Mouse (Mus musculus): ENCODE measurements at regions not wholly inside any gene's neighbourhood (a gene's known extent, or its start where the extent isn't known, plus 50 kb on each side); places are given as distances from the start of the nearest gene placed in this dataset.

DNA sequence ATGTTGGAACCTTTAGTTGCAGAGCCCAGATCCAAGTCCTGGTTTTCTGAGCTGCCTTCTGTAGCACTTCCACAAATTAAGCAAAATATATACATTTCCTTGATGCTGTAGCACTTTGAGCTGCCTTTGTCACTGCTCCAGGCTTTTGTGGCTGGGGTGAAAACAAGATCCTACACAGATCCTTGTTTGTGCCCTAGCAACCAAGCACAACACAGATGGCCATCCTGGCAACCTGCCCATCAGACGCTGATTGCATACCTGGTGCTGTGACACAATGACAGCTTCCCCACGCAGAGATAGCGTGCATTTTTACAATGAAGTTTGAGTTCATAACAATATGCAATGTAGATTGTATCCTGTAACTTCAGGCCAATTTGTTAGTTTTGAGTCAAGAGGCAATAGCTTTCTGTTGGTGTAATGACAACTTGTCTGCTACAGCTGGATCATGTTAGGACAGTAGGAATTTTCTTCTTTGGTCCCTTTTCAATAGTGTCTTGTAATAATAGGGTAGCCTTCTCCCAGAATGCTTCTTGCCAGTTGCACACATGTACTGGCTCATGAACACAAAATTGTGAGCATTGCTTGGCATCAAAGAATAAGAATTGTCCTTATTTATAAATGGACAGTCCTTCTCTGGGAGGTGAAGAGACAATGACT lies 153.5 kb upstream of the Tnc start:
- no peaks in the 10 kb centered on the region for H3K27me3 ChIP-seq (ENCODE audit: insufficient read depth, low read length)
- TF ChIP-seq EP300 (IDR thresholded peaks at IDR 0.05; ENCODE audit: low read depth), result no peak
- no peak for TF ChIP-seq CTCF (IDR thresholded peaks at IDR 0.05; ENCODE audit: low read depth)
- H3K4me3 ChIP-seq (ENCODE audit: low read depth, low read length), result no peak overlapping the region
- H3K9me3 ChIP-seq (ENCODE audit: low read length), result no peaks in the 10 kb centered on the region
- no peak overlapping the region for H3K27ac ChIP-seq (ENCODE audit: low read depth)
- no peaks in the 10 kb centered on the region for H3K4me1 ChIP-seq (ENCODE audit: insufficient read depth)
- WGBS (ENCODE audit: insufficient replicate concordance), result 77% methylated on average over 3 of the region's 3 CpGs
- DNase-seq (no peak), ATAC-seq (no peak)
- H3K36me3 ChIP-seq (replicated peaks; ENCODE audit: insufficient read depth, low read length), result no peaks in the 10 kb centered on the region
- H3K4me2 ChIP-seq (ENCODE audit: low read depth, low read length), result no peak overlapping the region
- H3K9ac ChIP-seq (replicated peaks), result no peak overlapping the region

DNA sequence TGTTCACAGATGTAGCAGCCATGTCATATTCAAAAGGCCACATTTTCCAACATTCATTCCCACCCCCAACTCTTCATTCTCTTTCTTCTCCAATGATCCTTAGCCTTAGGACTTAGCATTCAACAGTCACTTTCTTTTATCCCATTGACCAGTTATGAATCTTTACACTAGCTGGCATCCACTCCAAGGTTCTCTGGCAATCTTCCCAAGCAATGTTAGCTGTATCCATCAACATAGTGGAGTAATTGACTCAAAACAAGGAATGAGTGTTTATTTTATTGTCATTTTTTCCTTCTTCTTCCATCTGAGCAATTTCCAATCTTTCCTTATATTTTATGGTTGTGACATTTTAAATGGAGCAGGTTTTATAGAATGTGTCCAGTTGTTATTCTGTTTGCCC lies 138.2 kb upstream of the Tnc start:
- no peak for DNase-seq
- no peak for TF ChIP-seq CTCF (IDR thresholded peaks at IDR 0.05; ENCODE audit: low read depth)
- TF ChIP-seq EP300 (IDR thresholded peaks at IDR 0.05; ENCODE audit: low read depth), result no peak
- ATAC-seq, result no peak
- no peak overlapping the region for H3K4me3 ChIP-seq (ENCODE audit: low read depth, low read length)
- no peak overlapping the region for H3K9ac ChIP-seq (replicated peaks)
- no peak overlapping the region for H3K27ac ChIP-seq (ENCODE audit: low read depth)
- no peaks in the 10 kb centered on the region for H3K4me1 ChIP-seq (ENCODE audit: insufficient read depth)
- no peaks in the 10 kb centered on the region for H3K27me3 ChIP-seq (ENCODE audit: insufficient read depth, low read length)
- H3K4me2 ChIP-seq (ENCODE audit: low read depth, low read length), result no peak overlapping the region
- no peaks in the 10 kb centered on the region for H3K36me3 ChIP-seq (replicated peaks; ENCODE audit: insufficient read depth, low read length)
- no peaks in the 10 kb centered on the region for H3K9me3 ChIP-seq (ENCODE audit: low read length)

DNA sequence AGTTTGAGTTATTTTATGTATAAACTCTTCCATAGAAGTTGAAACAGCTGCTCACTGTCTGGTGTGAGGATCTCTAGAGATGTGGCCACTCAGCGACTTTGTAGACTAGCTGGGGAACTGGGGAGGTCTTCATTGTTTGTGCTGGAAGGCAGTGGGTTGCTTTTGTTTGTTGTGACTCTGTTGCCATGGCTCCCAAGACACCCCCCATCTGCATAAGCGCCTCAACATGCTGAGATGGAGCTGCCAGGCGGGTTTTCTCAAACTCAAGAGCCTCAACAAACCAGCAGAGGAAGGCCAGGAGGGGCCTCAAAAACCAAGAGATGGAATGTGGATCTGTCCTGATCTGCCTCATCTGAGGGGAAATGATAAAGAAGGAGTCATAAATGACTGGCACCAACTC lies 129.1 kb upstream of the Tnc start:
- no peak for TF ChIP-seq EP300 (IDR thresholded peaks at IDR 0.05; ENCODE audit: low read depth)
- TF ChIP-seq CTCF (IDR thresholded peaks at IDR 0.05; ENCODE audit: low read depth), result no peak
- no peak overlapping the region for H3K9ac ChIP-seq (replicated peaks)
- DNase-seq, result no peak
- H3K4me3 ChIP-seq (ENCODE audit: low read depth, low read length), result no peak overlapping the region
- H3K9me3 ChIP-seq (ENCODE audit: low read length), result no peaks in the 10 kb centered on the region
- H3K27ac ChIP-seq (ENCODE audit: low read depth), result no peak overlapping the region
- no peak overlapping the region for H3K4me2 ChIP-seq (ENCODE audit: low read depth, low read length)
- no peaks in the 10 kb centered on the region for H3K36me3 ChIP-seq (replicated peaks; ENCODE audit: insufficient read depth, low read length)
- no peak for ATAC-seq
- 30% methylated on average over 3 of the region's 3 CpGs for WGBS (ENCODE audit: insufficient replicate concordance)
- H3K4me1 ChIP-seq (ENCODE audit: insufficient read depth), result no peaks in the 10 kb centered on the region
- no peaks in the 10 kb centered on the region for H3K27me3 ChIP-seq (ENCODE audit: insufficient read depth, low read length)

DNA sequence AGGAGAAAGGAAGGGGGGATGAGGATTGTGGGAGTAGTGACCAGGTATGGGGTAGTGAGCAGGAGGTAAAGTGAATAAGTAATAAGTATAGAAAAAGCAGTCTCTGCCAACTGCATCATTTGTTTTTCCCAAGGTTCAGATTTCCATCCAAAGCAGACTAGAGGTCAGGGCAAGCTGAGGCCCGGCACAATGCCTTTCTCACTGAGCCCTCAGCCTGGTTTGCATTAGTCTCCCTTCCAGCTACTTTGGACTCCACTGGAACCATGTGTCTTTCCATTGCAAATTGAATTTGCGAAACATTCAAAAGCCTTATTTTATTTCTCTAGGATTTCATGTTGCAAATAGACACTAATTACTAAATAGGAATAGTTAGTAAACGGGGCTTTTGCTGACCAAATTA lies 124.7 kb upstream of the Tnc start:
- Histone ChIP-seq H3K4me2 (ENCODE audit: low read depth, low read length) (no peak overlapping the region), H3K27me3 (ENCODE audit: insufficient read depth, low read length) (no peaks in the 10 kb centered on the region), H3K36me3 (replicated peaks; ENCODE audit: insufficient read depth, low read length) (no peaks in the 10 kb centered on the region), H3K27ac (ENCODE audit: low read depth) (no peak overlapping the region), H3K4me3 (ENCODE audit: low read depth, low read length) (no peak overlapping the region), H3K9ac (replicated peaks) (no peak overlapping the region), H3K9me3 (ENCODE audit: low read length) (no peaks in the 10 kb centered on the region), H3K4me1 (ENCODE audit: insufficient read depth) (no peaks in the 10 kb centered on the region)
- 75% methylated on average over 3 of the region's 3 CpGs for WGBS (ENCODE audit: insufficient replicate concordance)
- no peak for TF ChIP-seq CTCF (IDR thresholded peaks at IDR 0.05; ENCODE audit: low read depth)
- no peak for TF ChIP-seq EP300 (IDR thresholded peaks at IDR 0.05; ENCODE audit: low read depth)
- DNase-seq, result no peak
- no peak for ATAC-seq

DNA sequence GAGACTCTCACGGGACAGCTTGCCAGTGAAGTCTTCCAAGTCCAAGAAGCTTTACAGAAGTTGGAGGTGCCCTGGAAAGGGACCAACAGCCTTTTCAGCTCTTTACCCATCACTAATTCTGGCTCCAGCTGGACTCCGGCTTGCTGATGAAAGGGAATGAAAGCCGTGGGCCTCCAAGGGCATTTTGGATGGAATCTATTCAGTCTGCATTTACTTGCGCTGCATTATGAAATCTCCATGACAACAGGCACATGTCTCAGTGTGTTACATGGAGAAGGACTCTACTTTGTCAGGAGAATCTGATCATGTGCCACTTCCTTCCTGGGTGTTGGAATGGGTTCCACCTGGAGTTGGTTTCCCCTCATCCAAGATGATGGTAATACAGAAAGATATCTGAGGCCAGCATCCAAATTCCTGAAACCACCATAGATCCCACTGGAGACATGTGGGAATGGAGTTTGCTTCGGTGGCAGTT lies 102.2 kb upstream of the Tnc start:
- H3K9me3 ChIP-seq (ENCODE audit: low read length), result no peaks in the 10 kb centered on the region
- ATAC-seq, result no peak
- no peaks in the 10 kb centered on the region for H3K36me3 ChIP-seq (replicated peaks; ENCODE audit: insufficient read depth, low read length)
- no peak overlapping the region for H3K4me2 ChIP-seq (ENCODE audit: low read depth, low read length)
- 83% methylated on average over 5 of the region's 5 CpGs for WGBS (ENCODE audit: insufficient replicate concordance)
- no peaks in the 10 kb centered on the region for H3K4me1 ChIP-seq (ENCODE audit: insufficient read depth)
- no peaks in the 10 kb centered on the region for H3K27me3 ChIP-seq (ENCODE audit: insufficient read depth, low read length)
- H3K4me3 ChIP-seq (ENCODE audit: low read depth, low read length), result no peak overlapping the region
- no peak overlapping the region for H3K9ac ChIP-seq (replicated peaks)
- no peak for TF ChIP-seq EP300 (IDR thresholded peaks at IDR 0.05; ENCODE audit: low read depth)
- TF ChIP-seq CTCF (IDR thresholded peaks at IDR 0.05; ENCODE audit: low read depth), result no peak
- DNase-seq, result no peak
- no peak overlapping the region for H3K27ac ChIP-seq (ENCODE audit: low read depth)

DNA sequence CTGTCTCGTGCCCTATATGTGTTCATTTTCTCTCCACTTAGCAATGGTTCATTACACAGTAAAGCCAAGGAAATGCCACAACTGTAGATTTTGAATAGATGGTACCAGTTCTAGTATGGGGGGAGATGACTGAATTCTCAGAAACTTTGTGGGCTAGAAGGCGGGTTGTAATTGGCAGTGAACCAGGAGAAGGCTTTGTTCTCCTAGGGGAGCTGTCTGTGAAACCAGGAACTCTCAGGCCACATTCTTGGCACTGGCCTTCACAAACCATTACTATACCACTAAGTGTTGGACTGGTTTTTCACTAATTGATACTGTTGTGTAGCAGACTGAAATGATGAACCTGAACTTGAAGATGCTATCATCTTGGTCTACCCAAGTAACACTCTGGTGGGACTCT lies 99.1 kb upstream of the Tnc start:
- Histone ChIP-seq H3K36me3 (replicated peaks; ENCODE audit: insufficient read depth, low read length) (no peaks in the 10 kb centered on the region), H3K4me2 (ENCODE audit: low read depth, low read length) (no peak overlapping the region), H3K4me1 (ENCODE audit: insufficient read depth) (no peaks in the 10 kb centered on the region), H3K27me3 (ENCODE audit: insufficient read depth, low read length) (no peaks in the 10 kb centered on the region), H3K27ac (ENCODE audit: low read depth) (no peak overlapping the region), H3K4me3 (ENCODE audit: low read depth, low read length) (no peak overlapping the region), H3K9me3 (ENCODE audit: low read length) (no peaks in the 10 kb centered on the region), H3K9ac (replicated peaks) (no peak overlapping the region)
- TF ChIP-seq EP300 (IDR thresholded peaks at IDR 0.05; ENCODE audit: low read depth) (no peak), CTCF (IDR thresholded peaks at IDR 0.05; ENCODE audit: low read depth) (no peak)
- no peak for DNase-seq
- no peak for ATAC-seq
- WGBS (ENCODE audit: insufficient replicate concordance), result 76% methylated on average over 2 of the region's 2 CpGs

DNA sequence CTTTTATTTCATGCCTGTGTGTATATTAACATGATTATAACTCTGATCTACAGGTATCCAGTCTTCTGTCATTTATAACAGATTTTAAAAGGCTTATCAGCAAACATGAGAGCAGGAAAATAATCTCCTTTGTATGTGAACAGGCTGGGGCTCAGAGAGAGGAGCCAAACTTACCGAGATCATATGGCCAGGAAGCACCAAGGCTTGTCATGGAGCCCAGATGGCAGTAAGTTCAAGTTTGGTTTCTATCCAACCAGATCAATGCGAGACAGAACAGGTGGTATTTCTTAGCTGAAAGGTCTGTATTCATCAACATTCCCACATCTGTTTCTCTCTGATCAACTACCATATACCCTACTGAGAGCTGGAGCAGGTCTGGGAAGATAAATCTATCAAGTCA lies 96.1 kb upstream of the Tnc start:
- DNase-seq, result no peak
- no peak overlapping the region for H3K27ac ChIP-seq (ENCODE audit: low read depth)
- no peak overlapping the region for H3K9ac ChIP-seq (replicated peaks)
- WGBS (ENCODE audit: insufficient replicate concordance), result 63% methylated on average over 2 of the region's 2 CpGs
- TF ChIP-seq CTCF (IDR thresholded peaks at IDR 0.05; ENCODE audit: low read depth) (no peak), EP300 (IDR thresholded peaks at IDR 0.05; ENCODE audit: low read depth) (no peak)
- no peak for ATAC-seq
- H3K4me3 ChIP-seq (ENCODE audit: low read depth, low read length), result no peak overlapping the region
- no peaks in the 10 kb centered on the region for H3K4me1 ChIP-seq (ENCODE audit: insufficient read depth)
- no peaks in the 10 kb centered on the region for H3K27me3 ChIP-seq (ENCODE audit: insufficient read depth, low read length)
- no peaks in the 10 kb centered on the region for H3K9me3 ChIP-seq (ENCODE audit: low read length)
- H3K36me3 ChIP-seq (replicated peaks; ENCODE audit: insufficient read depth, low read length), result no peaks in the 10 kb centered on the region
- no peak overlapping the region for H3K4me2 ChIP-seq (ENCODE audit: low read depth, low read length)

Measured in liver, postnatal 0 days (tissue).